Mouse (Mus musculus): ENCODE results near the gene Zfp541. TPM values are rescaled to one million over a fixed set of nuclear protein-coding genes. Genes with fewer than 3 reads are reported as not detected.

Zfp541 gene
- polyA plus RNA-seq, 1 experiment, result 0.28 TPM

DNA sequence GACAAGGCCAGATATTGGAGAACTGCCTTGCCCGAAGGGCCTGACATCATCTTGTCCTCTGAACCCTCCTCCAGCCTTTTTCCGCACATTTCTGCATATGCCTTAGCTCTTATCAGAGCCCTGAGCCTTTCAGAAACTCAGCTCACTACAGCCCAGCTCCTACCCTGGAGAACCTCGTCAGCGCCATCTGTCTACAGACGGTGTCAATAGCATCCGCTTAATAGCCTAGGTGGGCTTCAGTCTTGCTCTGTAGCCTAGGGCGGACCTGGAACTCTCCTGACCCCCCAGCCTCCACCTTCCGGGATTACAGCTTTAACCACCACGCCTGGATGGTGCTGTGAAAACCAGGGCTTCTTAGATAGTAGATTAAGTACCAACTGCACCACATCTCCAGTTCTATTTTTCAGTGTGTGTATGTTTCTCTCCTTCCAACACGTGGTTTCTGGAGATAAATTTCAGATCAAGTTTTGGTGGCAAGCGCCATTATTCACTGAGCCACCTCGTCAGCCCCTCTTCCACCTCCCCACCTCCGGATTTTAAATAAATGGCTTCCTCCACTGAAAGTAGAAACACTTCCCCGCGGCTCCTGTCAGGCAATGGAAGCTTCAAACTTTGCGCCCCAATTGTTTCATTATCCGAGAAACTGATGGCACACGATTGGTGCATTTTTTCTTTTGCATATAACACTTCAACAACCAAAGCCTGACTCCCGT, 9.6 kb upstream of the Zfp541 start:
- Histone ChIP-seq H3K4me1 (ENCODE audit: control insufficient read depth, insufficient read depth, low read length) (no peaks in the 10 kb centered on the region; the same call in 1 of the 2 replicates), H3K4me3 (replicated peaks; ENCODE audit: insufficient read depth, low read depth, low read length) (peak overlapping the region; percentile 37), H3K27ac (ENCODE audit: insufficient read depth, low read length) (no peak overlapping the region), H3K27me3 (ENCODE audit: control insufficient read depth, insufficient read depth, low read length) (no peaks in the 10 kb centered on the region)
- TF ChIP-seq POLR2A (IDR thresholded peaks at IDR 0.05; ENCODE audit: borderline replicate concordance, insufficient read depth, low read length), result no peak
- TF ChIP-seq CTCF (IDR thresholded peaks at IDR 0.05; ENCODE audit: borderline replicate concordance, insufficient read depth, low read depth, low read length), result peak; percentile 89
- WGBS, result 2% methylated on average over 19 of the region's 19 CpGs
- peak; percentile 79 to 82 for DNase-seq

DNA sequence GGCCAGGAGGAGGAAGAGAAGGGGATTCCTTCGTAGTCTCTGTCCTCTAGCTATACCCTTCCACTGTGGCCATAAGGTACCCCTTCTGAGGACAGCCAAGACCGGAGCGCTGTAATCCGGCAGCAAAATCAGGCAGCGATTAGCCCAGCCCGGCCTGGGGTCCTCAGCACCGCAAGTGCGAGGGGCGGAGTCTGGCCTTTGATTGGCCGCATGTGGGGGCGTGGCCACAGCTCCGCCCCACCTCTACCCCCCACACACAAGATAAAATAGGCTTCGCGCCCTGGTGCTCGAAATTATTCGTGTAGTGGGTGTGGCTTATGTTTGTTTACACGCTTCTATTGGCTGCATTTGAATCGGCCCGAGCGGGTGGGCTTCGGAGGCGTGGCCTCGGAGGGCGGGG, 8.9 kb upstream of the Zfp541 start:
- peak overlapping the region; percentile 37 for H3K4me3 ChIP-seq (replicated peaks; ENCODE audit: insufficient read depth, low read depth, low read length)
- DNase-seq, result peak; percentile 85 to 90
- WGBS, result under 1% methylated on average over 24 of the region's 24 CpGs
- H3K4me1 ChIP-seq (ENCODE audit: control insufficient read depth, insufficient read depth, low read length), result no peaks in the 10 kb centered on the region; the same call in 1 of the 2 replicates
- H3K27me3 ChIP-seq (ENCODE audit: control insufficient read depth, insufficient read depth, low read length), result no peaks in the 10 kb centered on the region
- TF ChIP-seq CTCF (IDR thresholded peaks at IDR 0.05; ENCODE audit: borderline replicate concordance, insufficient read depth, low read depth, low read length) (no peak), POLR2A (IDR thresholded peaks at IDR 0.05; ENCODE audit: borderline replicate concordance, insufficient read depth, low read length) (0 out of 2 replicates have a peak, but pooled peaks have one; percentile 26)
- no peak overlapping the region for H3K27ac ChIP-seq (ENCODE audit: insufficient read depth, low read length)

DNA sequence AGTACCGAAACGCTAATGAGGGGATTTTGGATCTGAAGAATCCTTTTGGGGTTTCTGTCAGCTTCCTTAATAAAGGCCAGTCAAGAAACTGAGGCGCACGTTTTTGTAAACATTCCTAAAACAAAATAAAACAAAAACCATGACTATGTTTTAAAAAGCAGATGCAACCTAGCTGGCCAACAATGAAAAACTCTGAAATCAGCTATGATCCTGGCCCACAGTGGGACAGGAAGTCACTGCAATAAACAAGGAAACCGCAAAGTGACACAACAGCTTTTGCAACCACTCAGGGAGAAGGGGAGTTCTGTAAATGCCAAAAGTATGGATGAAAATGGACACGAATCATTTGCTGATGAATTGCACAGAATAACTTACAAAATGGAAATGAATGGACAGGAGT, 8.5 kb upstream of the Zfp541 start:
- WGBS, result 7% methylated on average over 6 of the region's 6 CpGs
- Histone ChIP-seq H3K4me1 (ENCODE audit: control insufficient read depth, insufficient read depth, low read length) (no peaks in the 10 kb centered on the region; the same call in 1 of the 2 replicates), H3K27ac (ENCODE audit: insufficient read depth, low read length) (no peak overlapping the region), H3K27me3 (ENCODE audit: control insufficient read depth, insufficient read depth, low read length) (no peaks in the 10 kb centered on the region), H3K4me3 (replicated peaks; ENCODE audit: insufficient read depth, low read depth, low read length) (peak overlapping the region; percentile 37)
- no peak for DNase-seq
- no peak for TF ChIP-seq CTCF (IDR thresholded peaks at IDR 0.05; ENCODE audit: borderline replicate concordance, insufficient read depth, low read depth, low read length)
- TF ChIP-seq POLR2A (IDR thresholded peaks at IDR 0.05; ENCODE audit: borderline replicate concordance, insufficient read depth, low read length), result no peak

DNA sequence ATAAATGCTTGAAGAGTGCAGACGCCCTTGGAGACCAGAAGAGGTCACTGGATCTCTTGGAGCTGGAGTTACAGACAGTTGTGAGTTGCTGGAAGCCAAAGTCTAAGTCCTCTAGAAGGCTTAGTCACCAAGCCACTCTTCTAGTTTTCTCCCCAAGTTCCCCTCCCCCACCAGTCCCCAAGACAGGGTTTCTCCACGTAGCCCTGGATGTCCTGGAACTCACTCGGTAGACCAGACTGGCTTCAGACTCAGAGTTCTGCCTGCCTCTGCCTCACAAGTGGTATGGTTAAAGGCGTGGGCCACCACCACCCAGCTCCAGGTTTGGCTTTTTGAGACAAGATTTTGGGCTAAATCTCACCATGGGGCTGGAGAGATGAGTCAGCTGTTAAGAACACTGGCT, 6.6 kb upstream of the Zfp541 start:
- Histone ChIP-seq H3K27me3 (ENCODE audit: control insufficient read depth, insufficient read depth, low read length) (no peaks in the 10 kb centered on the region), H3K4me3 (replicated peaks; ENCODE audit: insufficient read depth, low read depth, low read length) (no peak overlapping the region), H3K4me1 (ENCODE audit: control insufficient read depth, insufficient read depth, low read length) (no peaks in the 10 kb centered on the region; the same call in 1 of the 2 replicates), H3K27ac (ENCODE audit: insufficient read depth, low read length) (no peak overlapping the region)
- DNase-seq, result peak in 1 of 2 experiments; percentile 7
- TF ChIP-seq CTCF (IDR thresholded peaks at IDR 0.05; ENCODE audit: borderline replicate concordance, insufficient read depth, low read depth, low read length) (no peak), POLR2A (IDR thresholded peaks at IDR 0.05; ENCODE audit: borderline replicate concordance, insufficient read depth, low read length) (no peak)
- WGBS, result 68% methylated on average over 4 of the region's 4 CpGs

DNA sequence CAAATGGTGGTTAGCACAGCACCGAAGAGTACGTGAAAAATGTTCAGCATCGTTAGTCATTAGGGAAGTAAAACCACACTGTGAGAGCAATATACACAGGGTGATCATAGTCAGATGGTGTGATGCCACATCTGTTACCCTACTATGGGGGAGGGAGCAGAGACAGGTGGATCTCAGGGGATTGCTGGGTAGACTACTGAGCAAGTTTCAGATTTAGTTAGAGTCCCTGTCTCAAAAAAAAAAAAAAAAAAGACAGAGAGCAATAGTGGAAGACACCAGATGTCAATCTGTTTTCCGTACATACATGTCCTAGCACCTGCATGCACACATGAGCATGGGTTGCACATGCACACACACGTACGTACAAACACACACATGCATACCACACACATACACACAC, 5.9 kb upstream of the Zfp541 start:
- TF ChIP-seq POLR2A (IDR thresholded peaks at IDR 0.05; ENCODE audit: borderline replicate concordance, insufficient read depth, low read length), result no peak
- TF ChIP-seq CTCF (IDR thresholded peaks at IDR 0.05; ENCODE audit: borderline replicate concordance, insufficient read depth, low read depth, low read length), result no peak
- DNase-seq, result no peak
- Histone ChIP-seq H3K4me1 (ENCODE audit: control insufficient read depth, insufficient read depth, low read length) (no peaks in the 10 kb centered on the region; the same call in 1 of the 2 replicates), H3K4me3 (replicated peaks; ENCODE audit: insufficient read depth, low read depth, low read length) (no peak overlapping the region), H3K27me3 (ENCODE audit: control insufficient read depth, insufficient read depth, low read length) (no peaks in the 10 kb centered on the region), H3K27ac (ENCODE audit: insufficient read depth, low read length) (no peak overlapping the region)
- WGBS, result 86% methylated on average over 6 of the region's 6 CpGs

DNA sequence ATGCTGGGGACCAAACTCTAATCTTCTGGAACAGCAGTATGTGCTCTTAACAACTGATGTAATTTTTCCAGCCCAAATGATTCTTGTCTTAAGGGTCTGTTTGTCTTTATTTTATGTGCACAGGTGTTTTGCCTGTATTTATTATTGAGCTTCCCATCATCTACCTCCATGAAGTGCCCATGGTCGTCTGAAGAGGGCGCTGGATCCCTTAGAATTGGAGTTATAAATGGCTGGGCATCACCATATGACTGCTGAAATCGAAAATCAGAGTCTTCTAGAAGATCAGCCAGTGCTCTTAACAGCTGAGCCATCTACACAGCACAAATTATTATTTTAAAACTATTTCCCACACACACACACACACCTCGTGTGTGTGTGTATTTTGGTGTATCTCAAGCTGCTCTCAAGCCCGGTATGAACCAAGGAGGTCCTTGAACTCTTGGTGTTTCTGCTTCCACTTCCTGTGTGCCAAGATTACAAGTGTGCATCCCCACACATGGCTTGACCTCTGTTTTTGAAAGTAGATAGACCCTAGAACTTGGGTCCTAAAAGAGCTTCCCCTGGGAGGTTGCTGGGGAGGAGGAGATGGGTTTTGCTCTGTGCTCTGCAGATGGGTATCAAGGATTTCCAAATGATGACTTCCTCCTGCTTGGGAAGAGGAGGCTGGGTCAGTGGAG, 5.0 kb upstream of the Zfp541 start:
- H3K4me3 ChIP-seq (replicated peaks; ENCODE audit: insufficient read depth, low read depth, low read length), result no peak overlapping the region
- no peaks in the 10 kb centered on the region for H3K4me1 ChIP-seq (ENCODE audit: control insufficient read depth, insufficient read depth, low read length)
- no peak overlapping the region for H3K27ac ChIP-seq (ENCODE audit: insufficient read depth, low read length)
- DNase-seq, result peak; percentile 71 to 76
- no peaks in the 10 kb centered on the region for H3K27me3 ChIP-seq (ENCODE audit: control insufficient read depth, insufficient read depth, low read length)
- TF ChIP-seq POLR2A (IDR thresholded peaks at IDR 0.05; ENCODE audit: borderline replicate concordance, insufficient read depth, low read length) (no peak), CTCF (IDR thresholded peaks at IDR 0.05; ENCODE audit: borderline replicate concordance, insufficient read depth, low read depth, low read length) (peak; percentile 73; the same call in 1 of the 2 replicates)
- WGBS, result 24% methylated on average over 5 of the region's 5 CpGs

DNA sequence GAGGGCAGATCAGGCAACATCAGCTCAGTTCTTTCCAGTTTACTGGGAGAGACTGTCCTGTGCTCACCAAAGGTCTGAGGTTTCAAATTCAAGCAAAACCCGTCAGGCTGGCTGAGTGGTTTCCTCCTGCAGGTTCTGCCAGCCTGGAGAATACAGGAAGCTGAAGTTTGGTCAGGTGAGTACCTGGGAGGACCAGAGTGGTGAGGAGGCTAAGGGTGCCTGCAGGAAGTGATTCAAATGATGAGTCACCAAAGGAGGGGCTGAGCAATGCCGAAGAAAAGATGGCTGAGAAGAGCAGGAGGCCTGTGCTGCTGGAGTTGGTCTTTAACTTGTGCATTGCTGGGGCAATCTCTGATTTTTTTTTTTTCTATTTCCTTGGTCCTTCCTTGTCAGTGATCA, 4.5 kb upstream of the Zfp541 start:
- no peak for TF ChIP-seq CTCF (IDR thresholded peaks at IDR 0.05; ENCODE audit: borderline replicate concordance, insufficient read depth, low read depth, low read length)
- no peak for TF ChIP-seq POLR2A (IDR thresholded peaks at IDR 0.05; ENCODE audit: borderline replicate concordance, insufficient read depth, low read length)
- no peak overlapping the region for H3K27ac ChIP-seq (ENCODE audit: insufficient read depth, low read length)
- no peak overlapping the region for H3K4me3 ChIP-seq (replicated peaks; ENCODE audit: insufficient read depth, low read depth, low read length)
- DNase-seq, result no peak
- WGBS, result 55% methylated on average over 2 of the region's 2 CpGs
- no peaks in the 10 kb centered on the region for H3K27me3 ChIP-seq (ENCODE audit: control insufficient read depth, insufficient read depth, low read length)
- no peaks in the 10 kb centered on the region for H3K4me1 ChIP-seq (ENCODE audit: control insufficient read depth, insufficient read depth, low read length)

DNA sequence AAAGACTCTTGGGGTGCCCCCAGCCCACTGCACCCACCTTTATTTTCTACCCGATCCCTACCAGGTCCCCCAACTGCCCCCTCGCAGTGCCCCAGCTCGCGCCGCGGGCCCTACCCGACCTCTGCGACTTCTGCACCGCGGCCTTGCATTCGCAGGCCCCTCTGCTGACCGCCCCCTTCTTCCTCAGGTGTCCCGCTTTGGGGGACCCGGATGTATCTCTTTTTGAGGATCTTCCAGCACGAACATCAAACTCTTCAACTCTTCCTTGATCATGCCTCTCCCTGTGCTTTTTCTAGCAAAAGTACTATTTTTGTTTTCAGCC, 446 bp downstream of the Zfp541 start:
- Histone ChIP-seq H3K4me1 (ENCODE audit: control insufficient read depth, insufficient read depth, low read length) (no peaks in the 10 kb centered on the region), H3K4me3 (replicated peaks; ENCODE audit: insufficient read depth, low read depth, low read length) (no peak overlapping the region), H3K27me3 (ENCODE audit: control insufficient read depth, insufficient read depth, low read length) (no peaks in the 10 kb centered on the region), H3K27ac (ENCODE audit: insufficient read depth, low read length) (no peak overlapping the region)
- no peak for DNase-seq
- WGBS, result 84% methylated on average over 15 of the region's 15 CpGs
- TF ChIP-seq POLR2A (IDR thresholded peaks at IDR 0.05; ENCODE audit: borderline replicate concordance, insufficient read depth, low read length) (no peak), CTCF (IDR thresholded peaks at IDR 0.05; ENCODE audit: borderline replicate concordance, insufficient read depth, low read depth, low read length) (no peak)
